15 mouse cellular contexts compared by ENCODE assay signal in the genomic region with DNA sequence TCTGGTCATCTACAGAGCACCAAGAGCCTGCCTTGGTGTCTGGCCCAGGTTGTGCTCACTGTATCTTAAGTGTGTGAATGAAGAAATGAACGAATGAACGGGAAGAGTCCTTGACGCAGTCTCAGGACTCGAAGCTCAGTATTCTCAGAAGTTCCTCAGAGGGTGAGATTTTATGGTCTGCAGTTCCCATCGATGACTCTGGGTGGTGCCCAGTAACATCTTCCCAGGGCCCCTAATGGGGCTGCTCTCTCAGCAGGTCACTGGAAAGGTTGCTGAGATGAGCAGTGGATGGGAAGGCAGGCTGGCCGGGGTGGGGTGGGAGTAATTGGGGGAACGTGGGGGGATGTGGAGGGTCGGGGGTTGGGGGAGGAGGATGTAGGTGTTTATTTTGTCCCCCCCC. TPM values are rescaled to one million over a fixed set of nuclear protein-coding genes. Genes with fewer than 3 reads are reported as not detected.
DNase-seq lines count a peak whose midpoint lies in the region; ATAC-seq and TF ChIP-seq lines count a peak whose summit lies in the region.
"Had no signal": no experiment of that assay in that cellular context is flagged by ENCODE, and none has a peak within 500 bp of the region (broad histone marks: within the 10 kb centered on the region; RNA-seq: fewer than 3 reads in every experiment).

No protein-coding gene starts in this region.

- no peak overlapping the region for H3K9ac ChIP-seq in intestine, postnatal 0 days (ENCODE audit: low read depth, low read length)
- no peak overlapping the region for H3K9ac ChIP-seq in intestine, embryonic 16.5 days (ENCODE audit: low read depth, low read length)
- H3K9ac ChIP-seq: embryonic facial prominence, embryonic 15.5 days had no signal

- no peaks in the 10 kb centered on the region for H3K36me3 ChIP-seq in intestine, postnatal 0 days (ENCODE audit: control insufficient read depth, insufficient read depth)
- H3K36me3 ChIP-seq in intestine, embryonic 16.5 days (ENCODE audit: control insufficient read depth, insufficient read depth, low read length) = no peaks in the 10 kb centered on the region
- no peaks in the 10 kb centered on the region for H3K36me3 ChIP-seq in splenic B cell, adult 2 months (ENCODE audit: control insufficient read depth, insufficient read depth, low read length, poor library complexity, severe bottlenecking)
- H3K36me3 ChIP-seq: embryonic facial prominence, embryonic 15.5 days had no signal

- DNase-seq in thymus, postnatal 0 days (ENCODE audit: low spot score) = peak; percentile 23
- no peak for DNase-seq in thymus, postnatal 36 days
- DNase-seq in Patski (ENCODE audit: low read depth, low spot score) = no peak
- DNase-seq in splenic B cell, adult 2 months (ENCODE audit: low read depth, low spot score) = peak; percentile 21
- no peak for DNase-seq in kidney, adult 8-10 months
- DNase-seq in heart, adult 11 months = no peak
- DNase-seq: cerebellum, postnatal 25 days; gastrocnemius, postnatal 36 days; right cerebral cortex, postnatal 25 days had no signal

- CTCF ChIA-PET in Patski (lab: Charles Lee) = no interaction called here

- H3K27me3 ChIP-seq in intestine, postnatal 0 days (replicated peaks; ENCODE audit: control insufficient read depth, insufficient read depth, low read length) = no peaks in the 10 kb centered on the region
- no peaks in the 10 kb centered on the region for H3K27me3 ChIP-seq in intestine, embryonic 16.5 days (replicated peaks; ENCODE audit: control insufficient read depth, insufficient read depth, low read length)
- no peaks in the 10 kb centered on the region for H3K27me3 ChIP-seq in Patski
- H3K27me3 ChIP-seq in splenic B cell, adult 2 months (ENCODE audit: control insufficient read depth, insufficient read depth, low read length, poor library complexity, severe bottlenecking) = no peaks in the 10 kb centered on the region
- H3K27me3 ChIP-seq: embryonic facial prominence, embryonic 15.5 days had no signal

- H3K4me2 ChIP-seq in intestine, postnatal 0 days (replicated peaks; ENCODE audit: low read depth) = no peak overlapping the region
- H3K4me2 ChIP-seq in intestine, embryonic 16.5 days (ENCODE audit: low read depth, low read length) = no peak overlapping the region
- H3K4me2 ChIP-seq: embryonic facial prominence, embryonic 15.5 days had no signal

- no peaks in the 10 kb centered on the region for H3K9me3 ChIP-seq in intestine, postnatal 0 days (ENCODE audit: control insufficient read depth)
- H3K9me3 ChIP-seq in intestine, embryonic 16.5 days (ENCODE audit: control insufficient read depth, low read length) = no peaks in the 10 kb centered on the region
- H3K9me3 ChIP-seq: embryonic facial prominence, embryonic 15.5 days had no signal

- no peak overlapping the region for H3K27ac ChIP-seq in intestine, postnatal 0 days (ENCODE audit: low read depth, low read length)
- no peak overlapping the region for H3K27ac ChIP-seq in intestine, embryonic 16.5 days (ENCODE audit: low read length)
- H3K27ac ChIP-seq: embryonic facial prominence, embryonic 15.5 days had no signal

- 51% methylated on average over 8 of the region's 8 CpGs for WGBS in intestine, postnatal 0 days
- WGBS in intestine, embryonic 16.5 days = 52% methylated on average over 8 of the region's 8 CpGs

- POLR2A ChIA-PET in Patski (lab: Charles Lee) = no interaction called here

- no peak overlapping the region for H3K4me3 ChIP-seq in intestine, postnatal 0 days (ENCODE audit: low read depth, low read length)
- no peak overlapping the region for H3K4me3 ChIP-seq in intestine, embryonic 16.5 days (ENCODE audit: low read length)
- H3K4me3 ChIP-seq: embryonic facial prominence, embryonic 15.5 days; megakaryocyte, embryonic 14.5 days had no signal

- H3K4me1 ChIP-seq in intestine, postnatal 0 days (replicated peaks; ENCODE audit: control insufficient read depth, insufficient read depth, low read length) = 0 out of 2 replicates have a peak, but pooled peaks cover 3% of the 10 kb centered on the region
- H3K4me1 ChIP-seq in intestine, embryonic 16.5 days (ENCODE audit: control insufficient read depth, insufficient read depth, low read length) = peaks cover 8% of the 10 kb centered on the region; the same call in 1 of the 2 replicates

- ATAC-seq in intestine, postnatal 0 days = no peak
- no peak for ATAC-seq in intestine, embryonic 16.5 days
- no peak for ATAC-seq in Patski
- ATAC-seq: forebrain, embryonic 14.5 days; inflammation-experienced regulatory T-cells, adult 6 months had no signal

- in situ Hi-C loops in Patski (cut with MboI; ENCODE audit: low pct_unique_long_range_greater_than_20kb) = no loop called here

- TF ChIP-seq CTCF in intestine, postnatal 0 days (IDR thresholded peaks at IDR 0.05; ENCODE audit: low read depth) = peak; percentile 53
- peak; percentile 41 for TF ChIP-seq CTCF in Patski (IDR thresholded peaks at IDR 0.05)

RNA-seq across cellular contexts. Expression of a gene that starts 23.2 kb away (rescaled TPM):
- polyA plus RNA-seq in intestine, postnatal 0 days (2015; fragmentation: Nextera tagmentation; extraction: Ambion mirVana) = 2.7 and 3.1 TPM in 2 replicates
- polyA plus RNA-seq in intestine, embryonic 16.5 days (2015; fragmentation: Nextera tagmentation; extraction: Ambion mirVana) = 11.7 and 12.8 TPM in 2 replicates
- polyA plus RNA-seq in thymus, postnatal 0 days (2015; fragmentation: Nextera tagmentation; extraction: Ambion mirVana) = 14.6 and 19.5 TPM in 2 replicates
- 6.0 TPM for polyA plus RNA-seq in Patski (2021)

Comparison
In these comparisons a context has a peak if more than half of its experiments do, and no peak if none do; other contexts are left out.
1. DNase-seq: peak in thymus, postnatal 0 days (single experiment) and splenic B cell, adult 2 months (single experiment); none in thymus, postnatal 36 days (0 of 2), Patski (single experiment), kidney, adult 8-10 months (0 of 2) and heart, adult 11 months (single experiment).